Mouse (Mus musculus): ENCODE measurements around the gene Fam13a. TPM values are rescaled to one million over a fixed set of nuclear protein-coding genes. Genes with fewer than 3 reads are reported as not detected.

Fam13a gene
- polyA plus RNA-seq, 1 experiment from 2014 or later: 12.3 TPM

DNA sequence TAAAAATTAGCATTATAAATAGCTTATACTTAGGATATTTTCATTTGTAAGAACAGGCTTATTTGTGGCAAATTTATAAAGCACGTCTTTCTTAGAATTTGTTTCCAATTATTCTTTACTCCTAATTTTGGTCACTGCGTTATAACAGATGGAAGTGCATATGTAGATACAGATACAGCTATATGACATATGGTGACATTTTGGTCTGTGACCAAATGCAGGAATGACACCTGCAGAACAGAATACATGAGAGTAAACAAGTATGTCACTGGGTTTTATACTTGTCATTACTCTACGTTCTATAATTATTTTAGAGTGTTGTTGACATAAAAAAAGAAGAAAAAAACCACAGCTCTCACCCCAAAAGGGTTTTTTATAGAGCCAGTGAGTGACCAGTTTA is 125.3 kb downstream of the Fam13a start:
- no peak overlapping the region for H3K9ac ChIP-seq (ENCODE audit: low read length)
- H3K36me3 ChIP-seq (ENCODE audit: control insufficient read depth, insufficient read depth): peaks cover 22% of the 10 kb centered on the region
- H3K27me3 ChIP-seq (ENCODE audit: control insufficient read depth, insufficient read depth, low read length): no peaks in the 10 kb centered on the region
- no peaks in the 10 kb centered on the region for H3K9me3 ChIP-seq (replicated peaks; ENCODE audit: control insufficient read depth, low read length)
- H3K4me1 ChIP-seq (ENCODE audit: control insufficient read depth, insufficient read depth, low read length): peaks cover 19% of the 10 kb centered on the region
- H3K4me3 ChIP-seq (ENCODE audit: low read length): no peak overlapping the region
- H3K4me2 ChIP-seq (ENCODE audit: low read depth, low read length): no peak overlapping the region
- no peak overlapping the region for H3K27ac ChIP-seq (ENCODE audit: low read length)
- WGBS: 92% methylated on average over 3 of the region's 3 CpGs
- no peak for ATAC-seq (replicated peaks; ENCODE audit: extremely low read depth, insufficient read depth, low FRiP score)

DNA sequence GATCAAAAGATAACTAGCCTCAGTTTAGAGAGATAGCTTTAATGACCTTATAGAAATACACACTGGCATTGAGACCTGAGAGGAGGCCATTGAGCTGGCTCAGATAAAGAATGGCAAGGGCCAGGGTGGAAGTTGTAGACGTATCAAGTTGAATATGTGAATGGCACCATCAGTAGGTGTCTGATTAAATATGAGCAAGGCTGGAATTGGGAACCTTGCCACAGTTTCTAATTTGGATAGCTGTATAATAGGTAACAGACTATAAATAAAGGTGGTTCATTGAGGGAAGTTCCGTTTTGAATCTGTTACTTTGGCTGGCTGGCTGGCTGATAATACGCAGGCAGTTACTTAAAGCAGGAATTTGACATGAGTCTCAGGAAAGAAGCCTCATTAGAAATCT is 127.7 kb downstream of the Fam13a start:
- Histone ChIP-seq H3K4me3 (ENCODE audit: low read length) (no peak overlapping the region), H3K36me3 (ENCODE audit: control insufficient read depth, insufficient read depth) (peaks cover 22% of the 10 kb centered on the region), H3K27me3 (ENCODE audit: control insufficient read depth, insufficient read depth, low read length) (no peaks in the 10 kb centered on the region), H3K4me1 (ENCODE audit: control insufficient read depth, insufficient read depth, low read length) (peaks cover 19% of the 10 kb centered on the region), H3K9me3 (replicated peaks; ENCODE audit: control insufficient read depth, low read length) (no peaks in the 10 kb centered on the region), H3K27ac (ENCODE audit: low read length) (peak overlapping the region; percentile 77), H3K9ac (ENCODE audit: low read length) (no peak overlapping the region), H3K4me2 (ENCODE audit: low read depth, low read length) (no peak overlapping the region)
- ATAC-seq (replicated peaks; ENCODE audit: extremely low read depth, insufficient read depth, low FRiP score): peak; percentile 72
- 32% methylated on average over 3 of the region's 3 CpGs for WGBS

DNA sequence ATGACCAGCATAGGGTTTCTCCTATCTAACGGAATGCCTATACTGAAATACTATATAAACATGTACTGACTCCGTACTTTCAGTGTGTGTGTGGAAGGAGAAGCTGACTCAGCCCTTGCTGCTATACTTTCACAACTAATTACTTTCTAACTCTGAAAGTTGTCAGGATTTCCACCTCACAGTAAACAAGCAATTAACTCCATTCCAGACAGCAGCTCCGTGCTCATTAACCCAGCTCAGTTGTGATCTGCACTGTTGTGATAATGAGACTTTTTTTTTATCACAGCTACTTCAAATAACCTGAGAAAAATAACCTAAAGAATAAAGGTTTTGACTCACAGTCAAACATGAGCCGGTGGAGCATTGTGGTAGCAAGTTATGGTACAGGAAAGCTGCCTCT is 129.4 kb downstream of the Fam13a start:
- Histone ChIP-seq H3K9ac (ENCODE audit: low read length) (no peak overlapping the region), H3K27ac (ENCODE audit: low read length) (no peak overlapping the region), H3K4me1 (ENCODE audit: control insufficient read depth, insufficient read depth, low read length) (peaks cover 19% of the 10 kb centered on the region), H3K9me3 (replicated peaks; ENCODE audit: control insufficient read depth, low read length) (no peaks in the 10 kb centered on the region), H3K4me3 (ENCODE audit: low read length) (no peak overlapping the region), H3K4me2 (ENCODE audit: low read depth, low read length) (no peak overlapping the region), H3K36me3 (ENCODE audit: control insufficient read depth, insufficient read depth) (peaks cover 21% of the 10 kb centered on the region), H3K27me3 (ENCODE audit: control insufficient read depth, insufficient read depth, low read length) (no peaks in the 10 kb centered on the region)
- WGBS: 89% methylated on average over 4 of the region's 4 CpGs
- no peak for ATAC-seq (replicated peaks; ENCODE audit: extremely low read depth, insufficient read depth, low FRiP score)

DNA sequence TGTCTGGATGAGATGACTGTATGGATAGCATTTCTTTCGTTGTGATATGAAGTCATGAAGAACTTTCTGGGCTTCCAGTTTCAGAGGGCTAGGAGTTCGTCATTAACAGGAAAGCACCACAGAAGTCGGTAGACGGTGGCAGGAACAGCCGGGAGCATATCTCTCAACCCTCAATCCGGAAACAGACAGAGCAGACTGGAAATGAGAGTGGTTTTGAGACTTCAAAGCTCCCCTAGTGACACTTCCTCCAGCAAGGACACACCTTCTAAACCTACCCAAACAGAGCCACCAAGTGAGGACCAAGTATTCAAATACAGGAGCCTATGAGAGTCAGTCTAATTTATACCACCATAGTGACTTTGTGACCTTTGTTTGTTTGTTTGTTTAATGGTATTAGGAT is 131.0 kb downstream of the Fam13a start:
- Histone ChIP-seq H3K4me3 (ENCODE audit: low read length) (no peak overlapping the region), H3K27me3 (ENCODE audit: control insufficient read depth, insufficient read depth, low read length) (no peaks in the 10 kb centered on the region), H3K36me3 (ENCODE audit: control insufficient read depth, insufficient read depth) (peaks cover 17% of the 10 kb centered on the region), H3K27ac (ENCODE audit: low read length) (no peak overlapping the region), H3K9me3 (replicated peaks; ENCODE audit: control insufficient read depth, low read length) (no peaks in the 10 kb centered on the region), H3K4me2 (ENCODE audit: low read depth, low read length) (no peak overlapping the region), H3K4me1 (ENCODE audit: control insufficient read depth, insufficient read depth, low read length) (peaks cover 16% of the 10 kb centered on the region), H3K9ac (ENCODE audit: low read length) (no peak overlapping the region)
- WGBS: 69% methylated on average over 6 of the region's 6 CpGs
- ATAC-seq (replicated peaks; ENCODE audit: extremely low read depth, insufficient read depth, low FRiP score): no peak

DNA sequence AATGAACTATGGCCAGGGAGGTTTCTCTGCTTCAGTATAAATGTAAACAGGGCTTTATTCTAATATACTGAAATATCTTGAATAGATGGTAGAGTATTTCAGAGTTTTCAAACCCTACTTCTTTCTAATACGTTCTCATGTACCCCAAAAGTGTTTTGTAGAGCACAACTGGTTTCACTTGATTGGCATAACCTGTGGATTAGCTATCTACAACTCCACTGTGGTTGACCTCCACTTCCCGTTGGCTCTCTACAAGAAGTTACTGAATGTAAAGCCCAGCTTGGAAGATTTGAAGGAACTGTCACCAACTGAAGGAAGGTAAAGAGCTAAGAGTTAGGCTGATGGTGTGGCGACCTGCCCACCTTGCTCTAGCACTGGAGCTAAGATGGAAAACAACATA is 134.4 kb downstream of the Fam13a start:
- 83% methylated on average over 3 of the region's 3 CpGs for WGBS
- ATAC-seq (replicated peaks; ENCODE audit: extremely low read depth, insufficient read depth, low FRiP score): no peak
- Histone ChIP-seq H3K4me3 (ENCODE audit: low read length) (no peak overlapping the region), H3K36me3 (ENCODE audit: control insufficient read depth, insufficient read depth) (peaks cover 14% of the 10 kb centered on the region), H3K27ac (ENCODE audit: low read length) (no peak overlapping the region), H3K9me3 (replicated peaks; ENCODE audit: control insufficient read depth, low read length) (no peaks in the 10 kb centered on the region), H3K4me1 (ENCODE audit: control insufficient read depth, insufficient read depth, low read length) (no peaks in the 10 kb centered on the region), H3K9ac (ENCODE audit: low read length) (no peak overlapping the region), H3K4me2 (ENCODE audit: low read depth, low read length) (no peak overlapping the region), H3K27me3 (ENCODE audit: control insufficient read depth, insufficient read depth, low read length) (no peaks in the 10 kb centered on the region)

DNA sequence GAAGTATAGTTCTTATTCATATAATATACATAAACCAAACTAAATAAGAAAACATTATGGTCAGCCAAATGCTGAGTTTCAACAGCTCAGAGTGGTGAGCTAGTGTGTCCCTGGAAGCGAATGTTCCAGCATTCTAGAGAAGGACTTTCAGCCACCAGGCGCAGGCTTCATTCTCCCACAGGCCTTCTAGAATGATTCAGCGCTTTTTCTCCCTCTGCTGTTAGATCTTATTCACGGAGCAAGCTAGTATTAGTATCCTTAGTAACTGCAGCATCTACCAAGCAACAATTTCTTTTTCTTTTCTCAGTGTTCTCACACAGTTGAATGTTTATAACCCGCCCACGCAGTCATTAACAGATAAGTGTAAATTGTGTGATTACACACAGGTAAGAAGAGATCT is 142.1 kb downstream of the Fam13a start:
- H3K36me3 ChIP-seq (ENCODE audit: control insufficient read depth, insufficient read depth): peaks cover 5% of the 10 kb centered on the region; the same call in 1 of the 2 replicates
- ATAC-seq (replicated peaks; ENCODE audit: extremely low read depth, insufficient read depth, low FRiP score): no peak
- H3K4me1 ChIP-seq (ENCODE audit: control insufficient read depth, insufficient read depth, low read length): 0 out of 2 replicates have a peak, but pooled peaks cover 4% of the 10 kb centered on the region
- no peak overlapping the region for H3K27ac ChIP-seq (ENCODE audit: low read length)
- H3K4me2 ChIP-seq (ENCODE audit: low read depth, low read length): no peak overlapping the region
- no peak overlapping the region for H3K9ac ChIP-seq (ENCODE audit: low read length)
- no peaks in the 10 kb centered on the region for H3K27me3 ChIP-seq (ENCODE audit: control insufficient read depth, insufficient read depth, low read length)
- WGBS: 74% methylated on average over 6 of the region's 6 CpGs
- H3K9me3 ChIP-seq (replicated peaks; ENCODE audit: control insufficient read depth, low read length): no peaks in the 10 kb centered on the region
- no peak overlapping the region for H3K4me3 ChIP-seq (ENCODE audit: low read length)

Other genes with a start within 250 kb of the Fam13a start
- gene Herc3, start 193.1 kb downstream of the Fam13a start, polyA plus RNA-seq (2015; fragmentation: Nextera tagmentation; extraction: Ambion mirVana): 42.4 and 44.0 TPM in 2 replicates
- 1.1 and 1.5 TPM in 2 replicates for gene Nap1l5, start 117.5 kb downstream of the Fam13a start, polyA plus RNA-seq (2015; fragmentation: Nextera tagmentation; extraction: Ambion mirVana)
- gene Tigd2, start 184.3 kb upstream of the Fam13a start, polyA plus RNA-seq (2015; fragmentation: Nextera tagmentation; extraction: Ambion mirVana): 11.1 and 12.0 TPM in 2 replicates

All from heart, embryonic 16.5 days (tissue).